Mouse (Mus musculus) testis, adult 2 months (tissue): ENCODE results near the gene Adtrp.

Experiments used
- CTCF ChIP-seq: fragments of 200-500 bp; IDR thresholded peaks from 2 replicates; pipeline ENCODE4 v1.5.1; 2012; ENCODE audit warnings: low read depth, mild to moderate bottlenecking, inconsistent platforms, low read length, moderate library complexity; ENCODE audit not compliant: control insufficient read depth, insufficient read depth, insufficient replicate concordance
- POLR2A ChIP-seq: fragments of 200-500 bp; IDR thresholded peaks from 2 replicates; pipeline ENCODE4 v1.6.1; 2012; ENCODE audit warnings: low read depth, mild to moderate bottlenecking, inconsistent platforms, low read length, moderate library complexity; ENCODE audit not compliant: control insufficient read depth

GRCm38 (mm10) chr13:41780296-41780695 is 67.2 kb downstream of the Adtrp start:
- no peak for TF ChIP-seq POLR2A
- no peak for TF ChIP-seq CTCF
